Mouse (Mus musculus) cortical plate, adult 2 months (tissue): ENCODE measurements around the gene Ano2. TPM values are rescaled to one million over a fixed set of nuclear protein-coding genes. Genes with fewer than 3 reads are reported as not detected.

Source experiments
- H3K27ac ChIP-seq: fragments of 200-500 bp; 2 replicates; pipeline ENCODE4 v1.5.1; 2012; ENCODE audit warnings: low read length, control low read depth, inconsistent platforms; ENCODE audit not compliant: insufficient read depth
- H3K4me1 ChIP-seq: fragments of 200-500 bp; 2 replicates; pipeline ENCODE4 v1.6.1; 2011; ENCODE audit warnings: low read length; ENCODE audit not compliant: control insufficient read depth, insufficient read depth
- H3K4me3 ChIP-seq: fragments of 200-500 bp; 2 replicates; pipeline ENCODE4 v1.5.1; 2011; ENCODE audit warnings: mild to moderate bottlenecking, low read length, control low read depth; ENCODE audit not compliant: insufficient read depth
- CTCF ChIP-seq: fragments of 200-500 bp; IDR thresholded peaks from 2 replicates; pipeline ENCODE4 v1.5.1; 2011; ENCODE audit warnings: mild to moderate bottlenecking, control low read depth, low read length; ENCODE audit not compliant: insufficient read depth; ENCODE audit errors: extremely low read depth
- POLR2A ChIP-seq: fragments of 200-500 bp; IDR thresholded peaks from 2 replicates; pipeline ENCODE4 v1.6.1; 2011; ENCODE audit warnings: mild to moderate bottlenecking, low read length, control low read depth; ENCODE audit not compliant: insufficient read depth; ENCODE audit errors: extremely low read depth
- polyA plus RNA-seq: library from polyadenylated mRNA; depleted of rRNA; stranded (reverse); fragments of >200 nt; gene quantifications from 2 replicates; pipeline ENCODE4 v1.2.3, GENCODE M21; 2012

Gene Ano2
- polyA plus RNA-seq, 1 experiment: 3.0 TPM

DNA sequence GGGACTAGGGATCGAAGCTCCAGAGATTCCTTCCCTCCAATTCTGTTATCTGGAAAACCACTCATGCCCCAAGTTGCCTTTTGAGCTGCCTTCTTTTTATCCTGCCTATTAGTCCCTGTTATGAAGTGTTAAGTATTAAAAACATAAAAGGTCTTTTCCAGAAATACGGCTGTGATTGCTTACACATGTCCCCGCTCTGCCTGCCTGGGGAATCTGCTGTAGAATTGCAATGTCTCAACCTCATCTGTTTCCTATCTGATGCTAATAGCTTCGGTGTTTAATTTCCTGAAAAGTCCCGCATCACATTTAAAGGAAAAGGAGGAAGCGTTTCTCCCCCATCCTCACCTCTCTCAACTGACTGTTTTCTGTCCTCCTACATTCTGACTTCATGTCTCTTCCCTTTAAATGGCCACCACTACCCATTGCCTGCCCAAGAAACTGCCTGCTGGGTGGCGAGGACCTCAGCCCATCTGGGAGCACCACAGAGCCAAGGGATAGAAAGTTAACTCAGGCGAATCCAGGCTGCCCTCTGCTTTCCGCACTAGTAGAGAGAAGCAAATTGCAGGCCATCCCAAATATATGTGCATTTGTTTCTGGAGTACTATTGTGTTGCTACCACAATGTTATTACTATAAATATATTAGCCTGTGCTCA is 118.9 kb downstream of the Ano2 start:
- no peaks in the 10 kb centered on the region for H3K4me1 ChIP-seq
- TF ChIP-seq CTCF (no peak), POLR2A (no peak)
- no peak overlapping the region for H3K27ac ChIP-seq
- H3K4me3 ChIP-seq: no peak overlapping the region

DNA sequence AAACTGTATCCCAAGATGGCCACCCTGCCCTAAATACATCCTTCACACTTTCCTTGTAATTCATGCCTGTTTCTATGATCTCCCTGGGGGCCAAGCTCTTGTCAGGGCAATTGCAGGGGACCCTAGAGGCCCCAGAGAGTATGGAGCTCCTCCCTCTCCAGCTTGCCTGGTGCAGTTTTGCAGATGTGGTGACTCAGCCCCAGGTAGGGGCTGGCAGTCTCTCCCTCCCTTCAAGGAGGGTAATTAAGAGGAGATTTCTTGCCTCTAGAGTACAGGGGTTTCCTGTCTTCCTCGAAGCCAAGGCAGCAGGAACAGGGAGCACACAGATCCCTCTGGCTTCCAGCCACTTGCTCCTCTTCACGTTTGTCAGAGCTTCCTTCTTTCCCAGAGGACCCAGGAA is 121.2 kb downstream of the Ano2 start:
- TF ChIP-seq POLR2A: no peak
- no peak for TF ChIP-seq CTCF
- Histone ChIP-seq H3K4me3 (no peak overlapping the region), H3K27ac (no peak overlapping the region), H3K4me1 (no peaks in the 10 kb centered on the region)

DNA sequence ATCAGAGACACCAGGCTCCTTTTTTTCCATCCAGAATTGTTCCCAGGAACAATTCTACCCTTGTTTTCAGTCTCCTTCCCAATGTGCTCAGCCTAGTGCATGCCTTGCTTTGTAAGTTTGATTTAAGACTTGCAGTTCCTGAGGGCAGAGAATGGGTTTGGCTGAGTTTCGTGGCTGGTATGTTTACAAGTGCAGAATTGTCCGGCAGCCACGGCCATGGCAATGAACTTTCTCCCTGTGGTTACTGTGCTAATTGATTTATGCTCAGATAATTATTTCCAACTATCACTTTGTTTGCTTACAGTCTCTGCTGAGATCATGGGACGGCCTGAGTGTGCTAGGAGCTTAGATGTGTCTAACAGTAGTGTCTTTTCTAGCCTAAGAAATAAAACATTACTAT is 147.9 kb downstream of the Ano2 start:
- TF ChIP-seq POLR2A (no peak), CTCF (no peak)
- no peak overlapping the region for H3K4me3 ChIP-seq

DNA sequence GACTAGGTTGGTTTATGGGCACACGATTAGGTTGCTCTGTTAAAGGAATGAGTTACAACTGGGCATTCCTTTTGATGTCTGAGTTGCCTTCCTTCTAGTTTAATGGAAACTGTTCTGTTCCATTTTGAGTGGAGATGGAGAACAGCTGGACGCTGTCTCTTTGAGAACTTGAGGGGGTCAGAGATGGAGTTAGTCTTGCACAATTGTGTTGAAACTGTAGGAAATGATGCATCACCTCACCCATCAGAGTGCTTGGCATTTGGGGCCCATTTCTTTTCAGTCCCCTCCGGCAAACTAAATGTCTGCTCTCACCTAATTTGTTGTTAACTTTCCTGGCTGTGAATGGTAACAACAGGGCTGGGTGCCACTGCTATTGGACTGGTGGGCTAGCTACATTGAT is 151.1 kb downstream of the Ano2 start:
- H3K27ac ChIP-seq: no peak overlapping the region
- no peaks in the 10 kb centered on the region for H3K4me1 ChIP-seq
- H3K4me3 ChIP-seq: no peak overlapping the region
- TF ChIP-seq CTCF (no peak), POLR2A (no peak)

More for the DNA sequence above, 147.9 kb downstream of the Ano2 start:
- no peak overlapping the region for H3K27ac ChIP-seq
- H3K4me1 ChIP-seq: no peaks in the 10 kb centered on the region

DNA sequence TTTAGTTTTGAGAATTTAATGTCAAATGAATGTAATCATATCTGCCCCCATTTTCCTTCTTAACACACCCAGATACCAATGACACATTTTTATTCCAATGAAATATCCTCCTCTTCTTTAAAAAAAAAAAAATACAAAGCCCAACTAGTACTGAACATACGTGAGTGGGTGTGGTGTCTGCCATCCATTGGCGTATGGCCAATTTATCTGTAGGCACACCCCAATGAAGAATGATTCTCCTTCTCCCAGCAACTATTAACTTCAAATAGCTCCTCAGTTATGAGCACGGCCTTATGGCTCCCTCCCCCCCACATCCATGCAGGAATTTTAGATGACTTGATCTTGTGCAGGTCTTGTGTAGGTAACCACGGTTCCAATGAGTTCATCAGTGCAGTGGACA is 161.0 kb downstream of the Ano2 start:
- peaks cover 5% of the 10 kb centered on the region; the same call in 1 of the 2 replicates for H3K4me1 ChIP-seq
- no peak overlapping the region for H3K4me3 ChIP-seq
- no peak overlapping the region for H3K27ac ChIP-seq
- no peak for TF ChIP-seq CTCF

DNA sequence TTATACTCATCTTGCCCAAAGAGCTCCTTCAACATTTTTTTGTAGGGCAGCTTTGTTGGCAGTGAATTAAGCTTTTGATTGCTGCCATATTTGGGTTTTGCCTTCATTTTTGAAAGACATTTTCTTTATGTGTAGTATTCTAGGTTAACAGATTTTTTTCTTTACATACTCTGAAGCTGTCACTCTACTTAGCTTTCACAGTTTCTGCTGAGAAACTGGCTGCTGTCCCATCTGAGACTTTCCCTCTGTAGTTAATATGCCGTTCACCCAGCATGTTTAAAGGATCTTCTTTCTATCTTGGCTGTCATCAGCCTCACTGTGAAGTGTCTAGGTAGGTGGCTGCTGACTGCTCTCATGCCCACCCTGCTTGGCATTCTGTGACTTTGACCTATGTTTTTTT is 168.1 kb downstream of the Ano2 start:
- Histone ChIP-seq H3K4me3 (no peak overlapping the region), H3K27ac (no peak overlapping the region), H3K4me1 (no peaks in the 10 kb centered on the region)
- TF ChIP-seq CTCF (no peak), POLR2A (no peak)

DNA sequence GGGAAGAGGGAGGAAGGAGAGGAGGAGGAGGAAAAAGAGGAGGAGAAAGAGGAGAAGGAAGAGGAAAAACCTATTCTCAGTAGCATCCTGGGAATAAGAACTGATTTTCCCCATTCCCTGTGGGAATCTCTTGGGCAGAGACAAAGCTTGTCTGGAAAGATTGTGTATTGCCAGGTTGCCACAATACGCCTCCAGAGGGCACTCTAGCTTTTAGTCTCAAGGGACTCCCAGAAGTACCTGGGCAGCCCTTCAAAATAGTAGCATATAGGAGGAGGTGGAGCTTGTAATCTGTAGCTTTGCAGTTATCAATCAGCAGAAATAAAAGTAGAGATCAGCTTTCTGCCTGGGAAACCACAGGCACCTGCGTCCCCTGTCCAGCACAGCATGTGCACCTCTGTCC is 178.3 kb downstream of the Ano2 start:
- Histone ChIP-seq H3K4me3 (no peak overlapping the region), H3K27ac (no peak overlapping the region), H3K4me1 (no peaks in the 10 kb centered on the region)
- no peak for TF ChIP-seq POLR2A
- peak; percentile 27; the same call in 1 of the 2 replicates for TF ChIP-seq CTCF

DNA sequence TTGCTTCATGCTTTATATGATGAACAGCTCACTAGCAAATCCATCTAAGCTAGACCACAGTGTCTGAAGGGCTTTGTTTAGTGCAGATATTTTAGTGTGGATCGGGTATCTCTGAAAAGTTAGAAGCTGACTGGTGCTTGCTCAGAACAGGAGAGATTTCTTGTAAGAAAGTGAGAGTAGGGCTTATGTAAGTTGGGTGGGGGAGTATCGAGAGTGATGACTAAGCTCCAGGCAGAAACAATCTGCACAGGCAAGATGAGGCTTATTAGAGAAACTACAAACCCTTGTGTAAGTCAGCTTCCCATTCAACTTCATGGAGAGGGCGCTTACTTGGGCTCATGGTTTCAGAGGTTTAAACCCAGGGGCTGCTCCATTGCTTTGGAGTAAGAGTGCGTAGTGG is 181.3 kb downstream of the Ano2 start:
- no peak overlapping the region for H3K27ac ChIP-seq
- H3K4me3 ChIP-seq: no peak overlapping the region
- TF ChIP-seq POLR2A (no peak), CTCF (no peak)
- no peaks in the 10 kb centered on the region for H3K4me1 ChIP-seq

DNA sequence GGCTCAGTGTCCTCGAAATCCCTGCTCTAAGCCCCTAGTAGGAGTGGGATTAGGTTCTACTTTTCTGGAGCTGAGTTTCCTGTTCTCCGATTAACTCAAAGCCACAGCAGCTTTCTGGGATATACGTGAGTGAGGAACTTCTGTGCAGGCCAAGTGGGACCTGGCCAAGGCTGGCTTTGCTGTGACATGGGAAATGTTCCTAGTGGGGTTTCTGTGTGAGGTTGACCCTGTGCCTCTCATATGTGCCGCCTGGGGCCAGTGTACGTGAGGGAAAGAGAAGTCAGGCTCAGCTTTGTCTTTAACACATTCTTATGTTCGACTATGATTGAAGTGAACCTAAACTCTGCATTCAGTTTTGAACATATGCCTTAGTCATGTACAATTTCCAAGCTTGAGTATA is 184.5 kb downstream of the Ano2 start:
- no peak overlapping the region for H3K27ac ChIP-seq
- no peak overlapping the region for H3K4me3 ChIP-seq

DNA sequence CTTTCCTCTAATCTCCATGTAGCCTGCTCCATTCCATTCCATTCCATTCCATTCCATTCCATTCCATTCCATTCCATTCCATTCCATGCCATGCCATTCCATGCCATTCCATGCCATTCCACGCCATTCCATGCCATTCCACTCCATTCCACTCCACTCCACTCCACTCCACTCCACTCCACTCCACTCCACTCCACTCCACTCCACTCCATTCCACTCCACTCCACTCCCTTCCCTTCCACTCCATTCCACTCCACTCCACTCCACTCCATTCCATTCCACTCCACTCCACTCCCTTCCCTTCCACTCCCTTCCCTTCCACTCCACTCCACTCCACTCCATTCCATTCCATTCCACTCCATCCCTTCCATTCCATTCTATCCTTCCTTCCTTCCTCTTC is 186.7 kb downstream of the Ano2 start:
- H3K4me3 ChIP-seq: no peak overlapping the region
- TF ChIP-seq CTCF (no peak), POLR2A (no peak)
- H3K4me1 ChIP-seq: no peaks in the 10 kb centered on the region
- H3K27ac ChIP-seq: no peak overlapping the region

More for the DNA sequence above, 184.5 kb downstream of the Ano2 start:
- no peak for TF ChIP-seq POLR2A
- TF ChIP-seq CTCF: no peak
- no peaks in the 10 kb centered on the region for H3K4me1 ChIP-seq

DNA sequence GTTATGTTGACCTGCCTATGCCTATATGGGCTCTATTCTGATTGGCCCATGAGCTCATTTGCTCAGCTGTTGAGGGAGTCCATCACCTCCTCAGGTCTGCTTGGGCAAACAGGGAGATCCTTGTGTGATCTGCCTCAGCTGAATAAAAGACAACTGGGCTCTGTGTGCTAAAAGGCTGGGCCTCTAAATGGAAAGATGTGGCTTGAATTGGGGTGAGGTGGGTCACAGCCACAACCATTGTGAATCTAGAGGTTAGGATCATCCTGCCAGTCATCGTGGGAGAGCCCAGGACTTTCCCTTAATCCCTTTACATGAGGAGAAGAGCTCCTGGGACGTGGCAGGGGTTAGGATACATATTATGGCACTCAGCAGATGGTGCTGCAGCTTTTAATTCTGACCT is 188.5 kb downstream of the Ano2 start:
- Histone ChIP-seq H3K4me1 (no peaks in the 10 kb centered on the region), H3K4me3 (no peak overlapping the region), H3K27ac (no peak overlapping the region)
- TF ChIP-seq CTCF: no peak
- TF ChIP-seq POLR2A: no peak
